Mouse (Mus musculus): ENCODE measurements at regions not wholly inside any gene's neighbourhood (a gene's known extent, or its start where the extent isn't known, plus 50 kb on each side); places are given as distances from the start of the nearest gene placed in this dataset.

- TF ChIP-seq CTCF (IDR thresholded peaks at IDR 0.05 in 2 of 3, conservative IDR thresholded peaks at IDR 0.05 in 1 of 3; ENCODE audit: control insufficient read depth in 1 of 3, insufficient read depth in 1 of 3, low read depth in 2 of 3, low read length in 3 of 3, poor library complexity in 1 of 3, severe bottlenecking in 1 of 3), result no peak
- no peak for TF ChIP-seq EP300 (IDR thresholded peaks at IDR 0.05; ENCODE audit: low read depth in 1 of 2, low read length in 2 of 2)
- TF ChIP-seq POLR2A (IDR thresholded peaks at IDR 0.05; ENCODE audit: control insufficient read depth in 1 of 2, insufficient read depth in 1 of 2, low read depth in 1 of 2, low read length in 2 of 2, poor library complexity in 1 of 2), result no peak
- TF ChIP-seq GATA1 (IDR thresholded peaks at IDR 0.05; ENCODE audit: low read depth, low read length), result no peak
- no peak for TF ChIP-seq E2F4 (IDR thresholded peaks at IDR 0.05; ENCODE audit: borderline replicate concordance, low read depth, low read length)
- no peak for TF ChIP-seq USF1 (IDR thresholded peaks at IDR 0.05; ENCODE audit: low read depth, low read length)
- no peak for TF ChIP-seq RAD21 (IDR thresholded peaks at IDR 0.05; ENCODE audit: low read depth, low read length)
- TF ChIP-seq ZC3H11A (IDR thresholded peaks at IDR 0.05; ENCODE audit: low read depth, low read length), result no peak
- no peak for TF ChIP-seq TAL1 (IDR thresholded peaks at IDR 0.05; ENCODE audit: low read length)
- no peak for TF ChIP-seq ZNF384 (IDR thresholded peaks at IDR 0.05; ENCODE audit: low read depth, low read length)
- no peak for TF ChIP-seq ZKSCAN1 (IDR thresholded peaks at IDR 0.05; ENCODE audit: low read depth, low read length)
These were observed 86.0 kb downstream of the Smim20 start for GRCm38 (mm10) chr5:53352852-53353251.

Measured in MEL (cell line).